Mouse (Mus musculus): ENCODE data around the gene Bicral.
"Not testable (repeated sequence)": the region's sequence is repeated elsewhere in the genome, so short reads cannot be mapped to it uniquely, and the experiment has no call there.

Gene Bicral

GRCm38 (mm10) chr17:46797386-46797785 lies 60.9 kb downstream of the Bicral start:
- no peak for DNase-seq (ENCODE audit: low read depth)

DNA sequence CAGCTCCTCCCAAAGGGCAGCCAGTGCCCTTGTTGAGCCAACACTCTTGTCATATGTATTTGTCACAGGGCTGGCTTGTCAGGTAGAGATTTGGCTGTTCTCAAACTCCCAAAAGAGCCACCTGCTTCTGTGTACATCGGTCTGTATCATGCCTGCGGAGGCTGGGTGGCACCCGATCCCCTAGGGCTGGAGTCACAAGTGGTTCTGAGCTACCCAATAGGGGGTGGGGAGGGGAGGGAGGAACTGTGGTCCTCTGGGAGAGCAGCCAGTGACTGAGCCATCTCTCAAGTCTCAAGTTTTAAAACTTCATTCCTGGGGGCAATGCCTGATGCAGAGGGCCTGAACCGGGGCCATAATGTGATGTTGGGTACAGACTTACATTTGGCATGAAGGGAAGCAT lies 61.5 kb downstream of the Bicral start:
- no peak for DNase-seq (ENCODE audit: low read depth)

DNA sequence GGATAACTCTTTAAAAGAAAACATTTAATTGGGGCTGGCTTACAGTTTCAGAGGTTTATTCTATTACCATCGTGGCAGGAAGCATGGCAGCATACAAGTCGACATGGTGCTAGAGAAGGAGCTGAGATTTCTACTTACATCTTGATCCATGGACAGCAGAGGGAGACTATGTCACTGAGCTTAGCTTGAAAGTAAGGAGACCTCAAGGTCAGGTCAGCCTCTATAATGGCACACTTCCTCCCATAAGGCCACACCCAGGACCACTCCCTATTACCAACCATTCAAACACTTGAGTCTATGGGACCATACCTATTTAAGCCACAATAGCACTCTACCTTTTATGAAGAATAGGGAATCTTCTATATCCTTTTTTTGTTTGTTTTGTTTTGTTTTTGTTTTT lies 65.3 kb downstream of the Bicral start:
- DNase-seq (ENCODE audit: low read depth): no peak

DNA sequence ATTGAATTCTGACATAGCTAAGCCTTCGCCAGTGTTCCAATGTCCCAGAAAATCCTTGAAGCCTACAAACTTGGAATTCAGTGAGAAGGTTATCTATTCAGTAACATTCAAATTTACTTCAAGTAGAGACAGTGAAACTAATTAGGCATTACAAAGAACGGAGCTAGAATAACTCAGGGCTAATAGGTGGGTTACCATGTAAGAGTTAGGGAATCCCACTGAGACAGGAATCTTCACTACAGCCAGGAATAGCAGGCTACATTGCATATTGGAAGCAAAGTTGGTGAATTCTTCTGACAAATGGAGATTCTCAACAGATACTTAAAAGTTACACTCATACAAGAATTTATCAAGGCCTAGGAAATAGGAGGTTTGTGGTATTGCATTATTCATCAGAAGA lies 70.3 kb downstream of the Bicral start:
- not testable (repeated sequence) for DNase-seq (ENCODE audit: low read depth)

- no peak for DNase-seq (ENCODE audit: low read depth)
Observed at GRCm38 (mm10) chr17:46786952-46787351, 71.3 kb downstream of the Bicral start.

DNA sequence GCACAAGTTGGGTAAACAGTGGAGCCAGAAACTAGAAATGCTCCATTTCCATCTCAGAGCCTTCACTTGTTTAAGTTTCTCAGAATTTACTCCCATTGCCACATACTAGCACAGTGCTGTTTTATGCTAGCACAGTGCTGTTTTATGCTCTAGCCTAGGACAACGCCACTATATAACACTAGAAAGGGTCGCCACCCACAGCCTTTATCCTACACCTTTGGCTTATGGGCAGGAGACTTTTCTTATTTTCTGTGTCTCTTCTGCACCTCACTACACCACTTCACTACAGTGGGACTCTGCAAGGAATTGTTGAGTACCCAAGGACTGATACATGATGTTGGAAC lies 75.1 kb downstream of the Bicral start:
- no peak for DNase-seq (ENCODE audit: low read depth)

DNA sequence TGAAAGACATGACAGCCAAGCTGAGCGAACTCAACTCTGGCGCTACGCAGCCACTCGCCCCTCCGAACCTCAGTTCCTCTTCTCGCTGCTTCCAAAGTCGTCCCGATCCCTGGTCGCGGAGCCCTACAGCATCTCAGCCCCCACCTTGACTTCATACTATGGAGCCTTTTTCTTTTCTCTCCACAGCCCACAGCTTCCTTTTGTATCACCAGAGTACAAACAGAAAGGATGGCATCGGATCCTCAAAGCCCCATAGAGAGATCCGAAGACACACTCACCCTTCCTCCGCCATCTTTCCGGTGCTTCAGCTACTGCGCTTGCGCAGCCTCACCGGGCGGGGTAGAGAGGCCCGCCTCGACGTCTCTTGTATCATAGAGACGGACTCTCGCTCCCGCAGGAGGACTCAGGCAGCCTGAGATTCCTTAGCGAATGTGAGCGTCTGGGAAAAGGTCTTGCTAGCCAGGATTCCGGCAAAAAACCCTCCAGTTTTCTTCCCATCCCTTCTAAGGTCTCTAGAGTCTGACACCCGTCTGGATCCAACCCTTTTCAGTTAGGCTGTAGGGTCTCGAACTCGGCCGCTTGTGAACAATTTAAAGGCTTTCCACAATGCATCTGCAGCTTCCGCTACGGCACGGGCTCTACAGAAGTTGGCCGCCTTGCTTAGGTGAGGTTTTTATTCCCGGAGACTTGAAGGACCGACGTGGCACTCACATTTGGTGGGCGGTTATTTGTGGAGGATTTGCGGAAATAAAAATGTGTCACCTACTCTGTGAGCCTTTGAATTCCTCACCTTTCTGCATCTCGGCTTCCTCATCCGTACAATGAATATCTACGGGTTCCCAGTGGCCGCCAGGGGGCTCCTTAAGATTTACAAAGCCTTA lies 75.7 kb downstream of the Bicral start, which contains the start of gene Rpl7l1:
Rpl7l1 (minus strand) TSS at position 332 of the 881 bp plus-strand sequence.
- DNase-seq (ENCODE audit: low read depth): peak; percentile 96

DNA sequence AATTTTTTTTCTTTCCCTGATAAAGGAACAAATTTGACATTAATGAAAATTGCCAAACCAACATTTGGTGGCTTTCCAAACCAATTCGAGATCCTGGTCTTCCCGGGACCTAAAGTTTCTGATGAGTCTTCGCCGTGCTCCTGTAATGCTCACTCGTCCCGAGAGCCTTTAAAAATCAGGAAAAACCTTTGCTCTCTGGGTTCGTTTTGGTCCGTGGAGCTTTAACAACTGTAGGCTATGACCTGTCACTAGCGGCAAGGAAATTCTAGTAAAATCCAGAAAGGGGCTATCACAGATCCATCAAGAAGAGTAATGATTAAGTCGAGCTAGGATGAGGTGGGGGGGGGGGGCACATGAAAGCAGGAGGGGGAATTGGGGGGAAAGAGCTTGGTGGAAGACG lies 76.4 kb downstream of the Bicral start:
- DNase-seq (ENCODE audit: low read depth): no peak

DNA sequence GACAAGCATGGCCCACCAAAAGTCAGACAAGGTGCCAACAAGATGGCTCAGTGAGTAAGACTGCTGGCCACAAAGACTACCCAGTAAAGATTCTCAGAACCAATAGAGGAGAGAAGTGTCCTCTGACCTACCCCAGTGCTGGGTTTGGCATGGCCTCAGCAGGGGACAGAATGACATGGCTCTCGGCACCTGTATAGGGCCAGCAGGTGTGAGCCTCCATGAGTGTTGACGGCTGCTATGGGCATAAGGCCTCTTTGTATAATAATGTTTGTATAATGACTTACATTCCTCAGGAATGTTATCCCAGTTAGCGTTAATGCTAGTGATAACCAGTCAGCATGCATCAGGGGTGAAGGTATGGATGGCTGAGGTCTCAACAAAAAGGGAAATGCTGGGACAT lies 82.2 kb downstream of the Bicral start:
- DNase-seq (ENCODE audit: low read depth): no peak

- DNase-seq (ENCODE audit: low read depth): no peak
Observed at GRCm38 (mm10) chr17:46775070-46775469, 83.2 kb downstream of the Bicral start.

- DNase-seq (ENCODE audit: low read depth): no peak
Observed at GRCm38 (mm10) chr17:46774131-46774472, 84.2 kb downstream of the Bicral start.

GRCm38 (mm10) chr17:46773278-46774130 lies 84.8 kb downstream of the Bicral start:
- peak; percentile 46 for DNase-seq (ENCODE audit: low read depth)

DNA sequence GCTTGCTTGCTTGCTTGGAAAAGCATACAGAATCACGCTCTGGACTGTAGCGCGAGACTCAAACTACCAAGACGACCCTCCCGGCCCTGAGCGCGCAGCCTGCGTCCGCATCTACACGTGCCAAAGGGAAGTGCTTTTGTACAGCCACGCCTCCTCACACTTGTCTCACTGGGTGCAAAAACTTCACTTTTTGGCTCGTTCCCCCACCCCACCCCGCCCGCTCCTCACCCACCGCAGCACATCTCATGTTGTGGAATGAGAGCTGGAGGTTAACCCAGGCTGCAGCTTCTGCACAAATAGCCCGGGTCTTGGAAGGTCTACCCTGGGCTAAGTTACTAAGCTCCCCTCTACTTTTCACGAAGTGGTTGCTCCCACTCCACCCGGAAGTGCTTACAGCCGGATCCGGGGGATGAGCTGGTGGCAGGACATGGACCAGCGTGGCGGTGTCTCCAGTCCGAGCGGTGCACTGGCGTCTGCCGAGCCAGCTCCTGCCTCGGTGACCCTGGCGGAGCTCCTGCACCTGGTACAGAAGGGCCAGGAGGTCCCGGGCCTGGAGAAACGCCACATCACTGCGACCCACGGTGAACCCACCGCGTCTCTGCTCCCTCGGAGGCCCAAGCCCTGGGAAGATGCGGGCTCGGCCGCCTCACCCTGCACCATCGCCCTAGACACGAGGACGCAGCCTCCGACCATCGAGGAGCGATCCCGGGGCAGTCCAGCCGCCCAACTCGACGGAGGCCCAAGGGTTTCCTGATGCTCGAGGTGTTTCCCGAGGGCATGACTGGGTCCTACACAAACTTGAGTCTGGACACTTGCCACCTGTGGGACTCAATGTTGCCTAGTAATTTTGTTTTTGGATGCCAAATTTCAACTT lies 85.6 kb downstream of the Bicral start, which contains the start of gene 2310039H08Rik:
2310039H08Rik (plus strand) TSS at position 232 of the 874 bp plus-strand sequence.
- DNase-seq (ENCODE audit: low read depth): peak; percentile 83

DNA sequence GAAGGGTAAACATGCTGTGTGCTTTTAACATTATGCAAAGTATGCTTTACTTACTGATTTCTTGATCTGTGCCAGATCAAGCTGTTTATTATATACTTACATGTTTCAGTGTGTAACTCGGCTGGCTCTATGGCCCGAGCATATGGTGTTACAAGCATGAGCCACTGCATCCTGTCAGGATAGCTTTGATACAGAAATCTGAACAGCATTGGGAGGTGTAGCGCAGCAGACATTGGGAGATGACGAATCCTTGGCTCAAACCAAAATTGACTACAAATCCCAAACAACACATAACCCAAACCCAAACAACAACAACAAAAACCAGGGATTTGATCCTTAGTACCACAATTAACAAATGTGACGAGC lies 86.3 kb downstream of the Bicral start:
- DNase-seq (ENCODE audit: low read depth): no peak

GRCm38 (mm10) chr17:46771616-46772015 lies 86.7 kb downstream of the Bicral start:
- DNase-seq (ENCODE audit: low read depth): no peak

GRCm38 (mm10) chr17:46771025-46771424 lies 87.3 kb downstream of the Bicral start:
- no peak for DNase-seq (ENCODE audit: low read depth)

DNA sequence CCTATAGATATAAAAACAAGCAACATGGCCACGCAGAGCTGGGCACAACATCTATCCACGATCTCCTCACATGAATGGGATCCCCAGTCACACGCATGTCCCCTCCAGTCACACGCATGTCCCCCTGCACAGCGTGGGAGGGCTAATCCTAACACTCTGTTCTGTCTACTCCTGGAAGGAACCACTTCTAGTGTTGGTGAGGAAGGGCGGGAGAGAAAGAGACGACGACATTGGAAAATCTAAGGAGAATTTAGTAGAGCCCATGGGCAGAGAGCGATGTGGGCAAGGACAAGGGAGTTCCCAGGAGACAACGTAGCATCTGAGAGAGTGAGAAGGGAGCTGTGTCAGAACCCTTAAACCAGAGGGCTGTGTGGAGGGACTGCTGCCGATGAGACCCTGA lies 87.7 kb downstream of the Bicral start:
- DNase-seq (ENCODE audit: low read depth): no peak

- no peak for DNase-seq (ENCODE audit: low read depth)
Observed at GRCm38 (mm10) chr17:46767868-46768267, 90.4 kb downstream of the Bicral start.

GRCm38 (mm10) chr17:46764916-46765315 lies 93.4 kb downstream of the Bicral start:
- DNase-seq (ENCODE audit: low read depth): not testable (repeated sequence)

- no peak for DNase-seq (ENCODE audit: low read depth)
Observed at GRCm38 (mm10) chr17:46763544-46763943, 94.7 kb downstream of the Bicral start, which contains the start of gene Ptcra. Ptcra (minus strand) TSS chr17:46763712.

DNA sequence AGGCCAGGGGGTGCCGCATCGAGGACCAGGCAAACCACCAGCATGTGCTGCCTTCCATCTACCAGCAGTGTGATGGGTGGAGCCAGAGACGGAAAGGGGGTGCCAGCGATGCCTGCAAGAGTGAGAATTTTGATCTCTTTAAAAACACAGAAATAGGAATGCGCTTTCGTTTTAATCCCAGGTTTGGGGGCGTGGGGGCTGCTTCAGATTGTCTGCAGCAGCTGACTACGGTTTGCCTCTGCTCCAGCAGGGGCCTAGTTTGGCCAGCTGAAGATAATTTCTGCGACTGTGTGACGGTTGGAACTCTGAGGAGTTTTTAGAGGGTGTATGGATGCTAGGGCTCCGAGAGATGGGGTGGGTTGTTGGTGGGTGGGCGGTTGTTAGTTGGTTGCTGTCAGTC lies 99.5 kb downstream of the Bicral start:
- DNase-seq (ENCODE audit: low read depth): no peak
